Comparison of ENCODE assay signal across 25 mouse cellular contexts in the genomic region with DNA sequence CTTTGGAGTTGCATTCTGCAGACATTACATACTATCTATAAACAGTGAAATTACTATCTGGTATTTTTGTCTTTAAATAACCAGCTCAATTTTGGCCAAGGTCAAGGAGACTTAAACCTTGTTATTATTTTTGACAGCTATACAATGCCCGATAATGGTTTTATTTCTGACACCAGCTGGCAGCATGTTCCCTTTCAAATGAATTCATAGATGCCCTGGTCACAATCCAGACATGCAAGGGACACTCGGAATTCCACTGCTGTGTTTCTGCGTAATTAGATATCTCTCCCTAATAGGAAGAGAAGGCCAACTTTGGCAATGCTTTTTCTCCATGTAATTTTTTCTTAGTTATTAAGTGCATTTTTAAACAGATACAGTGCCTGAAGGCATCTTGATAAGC.
DNase-seq lines count a peak whose midpoint lies in the region; ATAC-seq and TF ChIP-seq lines count a peak whose summit lies in the region.
"Had no signal": no experiment of that assay in that cellular context is flagged by ENCODE, and none has a peak within 500 bp of the region (broad histone marks: within the 10 kb centered on the region; RNA-seq: fewer than 3 reads in every experiment).

No protein-coding gene starts in this region.

- no peak overlapping the region for H3K4me3 ChIP-seq in forebrain, embryonic 12.5 days (replicated peaks)
- no peak overlapping the region for H3K4me3 ChIP-seq in forebrain, postnatal 0 days (ENCODE audit: low read depth, low read length)
- no peak overlapping the region for H3K4me3 ChIP-seq in hindbrain, embryonic 13.5 days
- H3K4me3 ChIP-seq in hindbrain, embryonic 10.5 days = no peak overlapping the region
- H3K4me3 ChIP-seq in midbrain, embryonic 13.5 days (replicated peaks) = no peak overlapping the region
- no peak overlapping the region for H3K4me3 ChIP-seq in midbrain, embryonic 10.5 days
- H3K4me3 ChIP-seq: heart, embryonic 10.5 days; intestine, embryonic 15.5 days; layer of hippocampus, adult 2 months; left cerebral cortex, adult 2 months; limb, embryonic 13.5 days; liver, embryonic 12.5 days; megakaryocyte, embryonic 14.5 days had no signal

- no peak overlapping the region for H3K9ac ChIP-seq in forebrain, embryonic 12.5 days
- H3K9ac ChIP-seq in forebrain, postnatal 0 days = no peak overlapping the region
- H3K9ac ChIP-seq in hindbrain, embryonic 13.5 days = no peak overlapping the region
- H3K9ac ChIP-seq in midbrain, embryonic 13.5 days (replicated peaks) = no peak overlapping the region
- H3K9ac ChIP-seq: intestine, embryonic 15.5 days; limb, embryonic 13.5 days; liver, embryonic 12.5 days; liver, postnatal 0 days had no signal

- H3K27ac ChIP-seq in forebrain, embryonic 12.5 days = no peak overlapping the region
- H3K27ac ChIP-seq in forebrain, postnatal 0 days (ENCODE audit: low read depth, low read length) = no peak overlapping the region
- peak overlapping the region; percentile 45 for H3K27ac ChIP-seq in hindbrain, embryonic 13.5 days
- H3K27ac ChIP-seq in hindbrain, embryonic 10.5 days = no peak overlapping the region
- H3K27ac ChIP-seq in midbrain, embryonic 13.5 days = peak overlapping the region; percentile 44; the same call in 1 of the 2 replicates
- H3K27ac ChIP-seq in midbrain, embryonic 10.5 days (replicated peaks) = no peak overlapping the region
- H3K27ac ChIP-seq: heart, embryonic 10.5 days; intestine, embryonic 15.5 days; layer of hippocampus, adult 2 months; left cerebral cortex, adult 2 months; limb, embryonic 13.5 days; liver, embryonic 12.5 days had no signal

- 77% methylated on average over 3 of the region's 3 CpGs for WGBS in forebrain, embryonic 12.5 days
- WGBS in forebrain, postnatal 0 days = 49% methylated on average over 3 of the region's 3 CpGs
- 50% methylated on average over 3 of the region's 3 CpGs for WGBS in hindbrain, embryonic 13.5 days
- WGBS in hindbrain, embryonic 10.5 days = 76% methylated on average over 3 of the region's 3 CpGs
- WGBS in midbrain, embryonic 13.5 days = 52% methylated on average over 3 of the region's 3 CpGs
- 88% methylated on average over 3 of the region's 3 CpGs for WGBS in midbrain, embryonic 10.5 days

- ATAC-seq in forebrain, embryonic 12.5 days (ENCODE audit: low FRiP score) = 0 out of 2 replicates have a peak, but pooled peaks have one; percentile 39
- no peak for ATAC-seq in forebrain, postnatal 0 days
- no peak for ATAC-seq in hindbrain, embryonic 13.5 days (ENCODE audit: low FRiP score)
- ATAC-seq in midbrain, embryonic 13.5 days = no peak
- ATAC-seq in granulocyte monocyte progenitor cell, adult 5-6 weeks (replicated peaks; ENCODE audit: poor library complexity, severe bottlenecking) = no peak
- ATAC-seq: forebrain, embryonic 16.5 days; intestine, embryonic 15.5 days; liver, embryonic 12.5 days; liver, postnatal 0 days had no signal

- H3K27me3 ChIP-seq in forebrain, embryonic 12.5 days = no peaks in the 10 kb centered on the region
- H3K27me3 ChIP-seq in forebrain, postnatal 0 days (ENCODE audit: insufficient read depth, low read length) = no peaks in the 10 kb centered on the region
- no peaks in the 10 kb centered on the region for H3K27me3 ChIP-seq in hindbrain, embryonic 13.5 days
- H3K27me3 ChIP-seq in hindbrain, embryonic 10.5 days (ENCODE audit: insufficient read depth, poor library complexity, severe bottlenecking) = no peaks in the 10 kb centered on the region
- no peaks in the 10 kb centered on the region for H3K27me3 ChIP-seq in midbrain, embryonic 13.5 days
- H3K27me3 ChIP-seq in midbrain, embryonic 10.5 days (ENCODE audit: low read depth, poor library complexity, severe bottlenecking) = no peaks in the 10 kb centered on the region
- H3K27me3 ChIP-seq: intestine, embryonic 15.5 days; limb, embryonic 13.5 days; liver, embryonic 12.5 days; megakaryocyte, embryonic 14.5 days had no signal

- TF ChIP-seq CTCF in forebrain, postnatal 0 days (IDR thresholded peaks at IDR 0.05; ENCODE audit: low read depth) = no peak

- no peaks in the 10 kb centered on the region for H3K9me3 ChIP-seq in forebrain, embryonic 12.5 days
- no peaks in the 10 kb centered on the region for H3K9me3 ChIP-seq in forebrain, postnatal 0 days (ENCODE audit: low read length)
- H3K9me3 ChIP-seq in hindbrain, embryonic 13.5 days = no peaks in the 10 kb centered on the region
- no peaks in the 10 kb centered on the region for H3K9me3 ChIP-seq in hindbrain, embryonic 10.5 days
- no peaks in the 10 kb centered on the region for H3K9me3 ChIP-seq in midbrain, embryonic 13.5 days
- no peaks in the 10 kb centered on the region for H3K9me3 ChIP-seq in midbrain, embryonic 10.5 days (replicated peaks)
- H3K9me3 ChIP-seq: heart, embryonic 10.5 days; intestine, embryonic 15.5 days; limb, embryonic 13.5 days; liver, embryonic 12.5 days; megakaryocyte, embryonic 14.5 days had no signal

- no peak overlapping the region for H3K4me2 ChIP-seq in forebrain, embryonic 12.5 days
- no peak overlapping the region for H3K4me2 ChIP-seq in forebrain, postnatal 0 days (ENCODE audit: low read depth)
- H3K4me2 ChIP-seq in hindbrain, embryonic 13.5 days = no peak overlapping the region
- no peak overlapping the region for H3K4me2 ChIP-seq in midbrain, embryonic 13.5 days (replicated peaks)
- H3K4me2 ChIP-seq: intestine, embryonic 15.5 days; limb, embryonic 13.5 days; liver, embryonic 12.5 days had no signal

- peaks cover 2% of the 10 kb centered on the region; the same call in 1 of the 2 replicates for H3K4me1 ChIP-seq in forebrain, embryonic 12.5 days
- no peaks in the 10 kb centered on the region for H3K4me1 ChIP-seq in forebrain, postnatal 0 days (ENCODE audit: insufficient read depth)
- peaks cover 3% of the 10 kb centered on the region; the same call in 1 of the 2 replicates for H3K4me1 ChIP-seq in hindbrain, embryonic 13.5 days (replicated peaks)
- H3K4me1 ChIP-seq in hindbrain, embryonic 10.5 days (replicated peaks) = no peaks in the 10 kb centered on the region
- H3K4me1 ChIP-seq in midbrain, embryonic 13.5 days (replicated peaks) = peaks cover 13% of the 10 kb centered on the region
- H3K4me1 ChIP-seq in midbrain, embryonic 10.5 days = no peaks in the 10 kb centered on the region
- H3K4me1 ChIP-seq: heart, embryonic 10.5 days; intestine, embryonic 15.5 days; limb, embryonic 13.5 days; liver, embryonic 12.5 days; megakaryocyte, embryonic 14.5 days had no signal

- no peak for DNase-seq in forebrain, postnatal 0 days
- DNase-seq in hindbrain, embryonic 10.5 days (ENCODE audit: low spot score) = no peak
- no peak for DNase-seq in midbrain, embryonic 10.5 days (ENCODE audit: low spot score)
- peak; percentile 63 for DNase-seq in retina, postnatal 1 day
- DNase-seq: adrenal gland, postnatal 14 days; cerebellum, adult 11-12 months; gastrocnemius, postnatal 10 days; kidney, adult 2 months; kidney, postnatal 36 days; liver, postnatal 0 days; lung, postnatal 4 days; spleen, adult 18-20 months; thymus, postnatal 14 days had no signal

- no peaks in the 10 kb centered on the region for H3K36me3 ChIP-seq in forebrain, embryonic 12.5 days (replicated peaks)
- no peaks in the 10 kb centered on the region for H3K36me3 ChIP-seq in forebrain, postnatal 0 days (ENCODE audit: insufficient read depth)
- no peaks in the 10 kb centered on the region for H3K36me3 ChIP-seq in hindbrain, embryonic 13.5 days
- peaks cover 9% of the 10 kb centered on the region for H3K36me3 ChIP-seq in hindbrain, embryonic 10.5 days
- H3K36me3 ChIP-seq in midbrain, embryonic 13.5 days = peaks cover 2% of the 10 kb centered on the region; the same call in 1 of the 2 replicates
- peaks cover 5% of the 10 kb centered on the region; the same call in 1 of the 2 replicates for H3K36me3 ChIP-seq in midbrain, embryonic 10.5 days
- H3K36me3 ChIP-seq: heart, embryonic 10.5 days; intestine, embryonic 15.5 days; limb, embryonic 13.5 days; liver, embryonic 12.5 days had no signal

Comparison
In these comparisons a context has a peak if more than half of its experiments do, and no peak if none do; other contexts are left out.
1. H3K27ac ChIP-seq: peak in hindbrain, embryonic 13.5 days (single experiment) and midbrain, embryonic 13.5 days (single experiment); none in forebrain, embryonic 12.5 days (single experiment), forebrain, postnatal 0 days (single experiment), hindbrain, embryonic 10.5 days (single experiment) and midbrain, embryonic 10.5 days (single experiment).